Mouse (Mus musculus) forebrain, postnatal 0 days (tissue): ENCODE measurements around the gene Dusp5. TPM values are rescaled to one million over a fixed set of nuclear protein-coding genes. Genes with fewer than 3 reads are reported as not detected.
A peak's percentile ranks its signal among the peaks of the same experiment; 100 is the strongest.
"Not testable (repeated sequence)": the region's sequence is repeated elsewhere in the genome, so short reads cannot be mapped to it uniquely, and the experiment has no call there.

Experiments used
- ATAC-seq: fragments of 200-750 bp; cut with Nextera tagmentation; 2 replicates; pipeline ENCODE4 v1.8.0; 2017; ENCODE audit warnings: mild to moderate bottlenecking, moderate library complexity
- DNase-seq: peaks from one replicate; pipeline ENCODE4 v3.0.0-alpha.2; 2015
- H3K27ac ChIP-seq: fragments of 300-500 bp; sonication (generic); 2 replicates; pipeline ENCODE4 v1.5.1; 2014; ENCODE audit warnings: low read depth, mild to moderate bottlenecking, antibody characterized with exemption, low read length, moderate library complexity, mixed read lengths
- H3K27me3 ChIP-seq: fragments of 300-500 bp; sonication (generic); 2 replicates; pipeline ENCODE4 v1.6.1; 2014; ENCODE audit warnings: mild to moderate bottlenecking, low read length, mixed read lengths; ENCODE audit not compliant: insufficient read depth
- H3K36me3 ChIP-seq: fragments of 300-500 bp; sonication (generic); 2 replicates; pipeline ENCODE4 v1.6.1; 2014; ENCODE audit warnings: mild to moderate bottlenecking, moderate library complexity; ENCODE audit not compliant: insufficient read depth
- H3K4me1 ChIP-seq: fragments of 300-500 bp; sonication (generic); 2 replicates; pipeline ENCODE4 v1.6.1; 2014; ENCODE audit warnings: antibody characterized with exemption; ENCODE audit not compliant: insufficient read depth
- H3K4me2 ChIP-seq: fragments of 300-500 bp; sonication (generic); 2 replicates; pipeline ENCODE4 v1.6.1; 2014; ENCODE audit warnings: low read depth, mild to moderate bottlenecking, moderate library complexity
- H3K4me3 ChIP-seq: fragments of 300-500 bp; sonication (generic); 2 replicates; pipeline ENCODE4 v1.5.1; 2014; ENCODE audit warnings: low read depth, low read length, mixed read lengths
- H3K9ac ChIP-seq: fragments of 300-500 bp; sonication (generic); 2 replicates; pipeline ENCODE4 v1.6.1; 2014; ENCODE audit warnings: mild to moderate bottlenecking
- H3K9me3 ChIP-seq: fragments of 300-500 bp; sonication (generic); 2 replicates; pipeline ENCODE4 v1.6.1; 2016; ENCODE audit warnings: low read length
- CTCF ChIP-seq: sonication (generic); IDR thresholded peaks from 2 replicates; pipeline ENCODE4 v1.5.1; 2016; ENCODE audit warnings: antibody characterized with exemption, control low read depth, low read depth
- WGBS: fragments of 180-500 bp; shearing (Covaris S2); extraction: QIAGEN DNeasy Blood & Tissue Kit; methylation state at CpG from one replicate; pipeline ENCODE4 v1.1.7; 2014; 5-methylcytosine and 5-hydroxymethylcytosine counted together
- polyA plus RNA-seq: library from polyadenylated mRNA; unstranded; fragments of >200 nt; fragmentation: Nextera tagmentation; extraction: Ambion mirVana; gene quantifications from 2 replicates; pipeline ENCODE4 v1.2.1, GENCODE M21; 2015
- total RNA-seq: library from RNA; depleted of rRNA; stranded (reverse); fragments of >200 nt; gene quantifications from 2 replicates; pipeline ENCODE4 v1.2.3, GENCODE M21; 2014; rRNA removed

The Dusp5 gene
- total and polyA plus RNA-seq, 2 experiments from 2014 or later, result 5.0 to 7.6 TPM

DNA sequence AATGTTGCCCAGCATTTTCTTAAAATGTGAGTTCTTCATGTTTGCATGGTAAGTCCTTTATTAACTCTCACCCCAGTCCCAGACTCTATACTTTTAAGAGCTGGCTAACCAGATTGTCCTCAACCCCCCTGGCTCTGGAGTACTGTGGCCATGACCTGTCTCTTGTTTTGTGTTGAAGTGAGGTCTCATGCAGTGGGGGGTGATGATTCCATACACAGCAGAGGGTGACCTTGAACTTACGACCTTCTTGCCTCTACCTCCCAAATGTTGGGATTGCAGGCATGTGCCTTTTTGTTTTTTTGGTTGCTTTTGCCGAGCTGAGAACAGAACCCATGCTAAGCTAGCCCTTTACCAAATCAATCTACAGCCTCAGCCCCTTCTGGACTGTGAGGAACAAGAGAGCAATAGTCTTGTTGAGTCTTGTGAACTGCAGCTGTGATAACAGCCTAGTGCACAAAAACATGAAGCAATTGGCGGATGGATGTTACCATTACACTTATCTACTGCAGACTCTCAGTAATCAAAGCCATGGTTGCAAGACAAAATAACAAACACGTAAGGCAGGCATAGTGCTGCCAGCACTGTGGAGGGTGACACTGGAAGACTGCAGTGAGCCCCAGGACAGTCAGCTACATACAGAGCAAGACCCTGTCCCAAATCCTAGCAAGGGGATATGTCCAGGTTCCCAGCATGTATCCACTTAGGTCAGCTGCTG, 46.5 kb downstream of the Dusp5 start:
- no peak for ATAC-seq
- no peak overlapping the region for H3K4me2 ChIP-seq
- no peak overlapping the region for H3K9ac ChIP-seq
- H3K27ac ChIP-seq, result no peak overlapping the region
- no peaks in the 10 kb centered on the region for H3K9me3 ChIP-seq
- TF ChIP-seq CTCF, result no peak
- WGBS, result 83% methylated on average over 4 of the region's 4 CpGs
- DNase-seq, result no peak
- H3K36me3 ChIP-seq, result no peaks in the 10 kb centered on the region
- no peak overlapping the region for H3K4me3 ChIP-seq
- H3K27me3 ChIP-seq, result no peaks in the 10 kb centered on the region
- no peaks in the 10 kb centered on the region for H3K4me1 ChIP-seq

GRCm38 (mm10) chr19:53576061-53576460, 47.2 kb downstream of the Dusp5 start:
- DNase-seq, result no peak
- ATAC-seq, result no peak
- no peak overlapping the region for H3K27ac ChIP-seq
- H3K4me1 ChIP-seq, result no peaks in the 10 kb centered on the region
- H3K9ac ChIP-seq, result no peak overlapping the region
- H3K27me3 ChIP-seq, result no peaks in the 10 kb centered on the region
- WGBS, result 86% methylated on average over 7 of the region's 7 CpGs
- no peaks in the 10 kb centered on the region for H3K36me3 ChIP-seq
- no peaks in the 10 kb centered on the region for H3K9me3 ChIP-seq
- no peak for TF ChIP-seq CTCF
- H3K4me2 ChIP-seq, result no peak overlapping the region
- H3K4me3 ChIP-seq, result no peak overlapping the region

DNA sequence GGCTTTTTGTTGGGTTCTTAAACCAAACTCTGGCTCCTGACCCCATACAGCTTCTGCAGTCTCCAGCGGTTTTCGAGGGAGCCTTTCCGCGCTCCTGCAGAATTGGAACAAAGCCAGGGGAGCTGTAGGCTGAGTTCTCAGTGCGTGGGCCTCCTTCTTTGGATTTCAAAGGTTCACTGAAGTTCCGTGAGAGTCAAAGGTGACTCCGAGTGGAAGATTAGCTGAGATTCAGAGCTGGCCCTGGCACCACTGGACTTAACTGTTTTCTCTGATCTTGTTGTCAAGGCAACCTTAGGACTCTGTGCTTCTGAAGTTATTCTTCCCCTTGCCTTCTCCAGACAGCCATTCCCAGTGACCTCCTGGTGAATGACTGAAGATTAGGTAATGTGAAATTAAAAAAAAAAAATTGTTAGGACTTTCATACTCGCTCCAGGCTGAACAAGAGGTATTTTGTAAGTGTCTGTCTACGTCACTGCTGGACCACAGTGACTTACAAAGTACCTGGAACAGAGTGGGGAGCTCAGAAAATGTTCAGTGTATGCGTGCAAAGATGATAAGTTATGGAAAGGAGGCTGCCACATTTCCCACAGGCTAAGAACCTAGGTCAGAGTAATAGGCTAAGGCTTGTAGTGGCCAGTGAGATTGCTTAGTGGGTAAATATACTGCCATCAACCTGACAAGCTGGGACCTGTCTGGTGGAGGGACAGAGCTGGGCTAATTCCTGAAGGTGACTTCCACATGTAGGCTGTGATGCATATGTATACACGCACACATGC, 48.3 kb downstream of the Dusp5 start:
- DNase-seq (peak; percentile 6), ATAC-seq (no peak)
- no peak overlapping the region for H3K27ac ChIP-seq
- H3K4me1 ChIP-seq, result no peaks in the 10 kb centered on the region
- H3K4me3 ChIP-seq, result no peak overlapping the region
- no peak overlapping the region for H3K9ac ChIP-seq
- no peaks in the 10 kb centered on the region for H3K36me3 ChIP-seq
- H3K9me3 ChIP-seq, result no peaks in the 10 kb centered on the region
- no peak for TF ChIP-seq CTCF
- WGBS, result 41% methylated on average over 11 of the region's 11 CpGs
- no peaks in the 10 kb centered on the region for H3K27me3 ChIP-seq
- no peak overlapping the region for H3K4me2 ChIP-seq

- WGBS, result 14% methylated on average over 8 of the region's 8 CpGs
- peak; percentile 87 for DNase-seq
- Histone ChIP-seq H3K9ac (no peak overlapping the region), H3K9me3 (no peaks in the 10 kb centered on the region), H3K4me3 (no peak overlapping the region), H3K4me2 (0 out of 2 replicates have a peak overlapping the region, but pooled peaks have one; percentile 9), H3K36me3 (no peaks in the 10 kb centered on the region), H3K27me3 (no peaks in the 10 kb centered on the region), H3K4me1 (no peaks in the 10 kb centered on the region), H3K27ac (no peak overlapping the region)
- ATAC-seq, result peak; percentile 75
- peak; percentile 95 for TF ChIP-seq CTCF
Observed at GRCm38 (mm10) chr19:53578597-53579252, 49.8 kb downstream of the Dusp5 start.

- H3K4me3 ChIP-seq, DNase-seq, H3K4me1 ChIP-seq, H3K36me3 ChIP-seq, H3K27me3 ChIP-seq, ATAC-seq, H3K27ac ChIP-seq, H3K9me3 ChIP-seq, H3K9ac ChIP-seq, H3K4me2 ChIP-seq: not testable (repeated sequence)
- WGBS, result 86% methylated on average over 8 of the region's 8 CpGs
Observed at GRCm38 (mm10) chr19:53580271-53580670, 51.4 kb downstream of the Dusp5 start.

DNA sequence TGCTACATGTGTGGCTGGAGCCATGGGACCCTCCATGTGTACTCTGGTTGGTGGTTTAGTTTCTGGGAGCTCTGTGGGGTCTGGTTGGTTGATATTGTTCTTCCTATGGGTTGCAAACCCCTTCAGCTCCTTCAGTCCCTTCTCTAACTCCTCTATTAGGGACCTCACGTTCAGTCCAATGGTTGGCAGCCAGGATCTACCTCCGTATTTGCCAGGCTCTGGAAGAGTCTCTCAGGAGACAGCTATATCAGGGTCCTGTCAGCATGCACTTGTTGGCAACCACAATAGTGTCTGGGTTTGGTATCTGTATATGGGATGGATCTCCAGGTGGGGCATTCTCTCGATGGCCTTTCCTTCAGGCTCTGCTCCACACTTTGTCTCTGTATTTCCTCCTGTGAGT, 58.8 kb downstream of the Dusp5 start:
- not testable (repeated sequence) for H3K4me3 ChIP-seq, H3K36me3 ChIP-seq, H3K4me1 ChIP-seq, H3K27me3 ChIP-seq, ATAC-seq, H3K4me2 ChIP-seq, DNase-seq, H3K9me3 ChIP-seq, H3K27ac ChIP-seq, H3K9ac ChIP-seq
- WGBS, result 91% methylated on average over 3 of the region's 3 CpGs

DNA sequence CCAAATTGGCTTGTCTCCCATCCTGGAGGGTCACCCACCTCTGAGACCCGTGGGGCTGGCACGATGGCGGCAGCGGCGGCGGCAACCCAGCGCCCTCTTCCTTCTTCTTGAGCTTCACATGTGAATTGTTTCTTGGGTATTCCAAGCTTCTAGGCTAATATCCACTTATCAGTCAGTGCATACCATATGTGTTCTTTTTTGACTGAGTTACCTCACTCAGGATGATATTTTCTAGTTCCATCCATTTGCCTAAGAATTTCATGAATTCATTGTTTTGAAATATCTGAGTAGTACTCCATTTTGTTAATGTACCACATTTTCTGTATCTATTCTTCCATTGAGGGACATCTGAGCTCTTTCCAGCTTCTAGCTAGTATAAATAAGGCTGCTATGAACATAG, 60.1 kb downstream of the Dusp5 start, which contains the start of gene Nutf2-ps1:
Gene Nutf2-ps1, minus strand, starts transcription at position 101 of the 400 bp plus-strand sequence.
- WGBS, result 97% methylated on average over 7 of the region's 7 CpGs
- not testable (repeated sequence) for H3K4me3 ChIP-seq, H3K9ac ChIP-seq, ATAC-seq, DNase-seq, H3K27me3 ChIP-seq, H3K27ac ChIP-seq, H3K4me2 ChIP-seq, H3K9me3 ChIP-seq, H3K36me3 ChIP-seq, H3K4me1 ChIP-seq

Other genes with a start within 250 kb of the Dusp5 start
- gene Mxi1, start 218.6 kb upstream of the Dusp5 start, total RNA-seq, result 37.0 and 48.4 TPM in 2 replicates
- gene Mxi1, start 218.6 kb upstream of the Dusp5 start, polyA plus RNA-seq, result 42.2 and 48.9 TPM in 2 replicates
- not detected in 2 replicates for gene Gm10197, start 157.3 kb upstream of the Dusp5 start, total RNA-seq
- gene Gm10197, start 157.3 kb upstream of the Dusp5 start, polyA plus RNA-seq, result not detected in 2 replicates
- 13.9 and 15.5 TPM in 2 replicates for gene Smndc1, start 138.5 kb upstream of the Dusp5 start, total RNA-seq
- 33.9 and 39.3 TPM in 2 replicates for gene Smndc1, start 138.5 kb upstream of the Dusp5 start, polyA plus RNA-seq
- gene Nutf2-ps1, start 60.0 kb downstream of the Dusp5 start, total RNA-seq, result 72.1 and 78.8 TPM in 2 replicates
- 184 and 209 TPM in 2 replicates for gene Nutf2-ps1, start 60.0 kb downstream of the Dusp5 start, polyA plus RNA-seq
- 35.5 and 41.4 TPM in 2 replicates for gene Smc3, start 71.3 kb downstream of the Dusp5 start, total RNA-seq
- 36.9 and 47.0 TPM in 2 replicates for gene Smc3, start 71.3 kb downstream of the Dusp5 start, polyA plus RNA-seq
- gene Rbm20, start 148.2 kb downstream of the Dusp5 start, total RNA-seq, result 2.9 and 3.4 TPM in 2 replicates
- 1.1 and 1.4 TPM in 2 replicates for gene Rbm20, start 148.2 kb downstream of the Dusp5 start, polyA plus RNA-seq